Mouse (Mus musculus): Measurements from ENCODE around the gene Egflam. TPM values are rescaled to one million over a fixed set of nuclear protein-coding genes. Genes with fewer than 3 reads are reported as not detected.

Gene Egflam
- polyA plus RNA-seq, 1 experiment from 2014 or later: 21.3 TPM

DNA sequence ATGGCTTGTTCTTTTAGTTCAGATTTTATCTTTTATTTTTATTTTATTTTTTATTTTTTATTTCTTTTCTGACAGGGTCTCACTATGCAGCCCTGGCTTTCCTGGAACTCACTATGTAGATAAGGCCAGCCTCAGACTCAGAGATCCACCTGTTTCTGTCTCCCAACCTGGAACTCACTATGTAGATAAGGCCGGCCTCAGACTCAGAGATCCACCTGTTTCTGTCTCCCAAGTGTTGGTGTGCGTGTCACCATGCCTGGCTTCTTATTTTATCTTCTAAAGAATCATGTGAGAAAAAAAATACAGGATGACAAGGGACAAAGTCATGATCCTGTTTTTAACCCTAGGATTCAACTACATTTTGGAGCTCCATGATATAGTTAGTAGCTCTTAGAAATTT, 205.6 kb downstream of the Egflam start:
- H3K27me3 ChIP-seq: no peaks in the 10 kb centered on the region
- H3K9ac ChIP-seq: no peak overlapping the region
- WGBS: 92% methylated on average over 2 of the region's 2 CpGs
- H3K36me3 ChIP-seq: peaks cover 22% of the 10 kb centered on the region; the same call in 1 of the 2 replicates
- no peak overlapping the region for H3K27ac ChIP-seq
- no peaks in the 10 kb centered on the region for H3K9me3 ChIP-seq
- peaks cover 29% of the 10 kb centered on the region for H3K4me1 ChIP-seq
- H3K4me2 ChIP-seq (replicated peaks): no peak overlapping the region
- no peak for ATAC-seq (ENCODE audit: insufficient number of reproducible peaks, insufficient read depth, low FRiP score, low TSS enrichment)
- no peak overlapping the region for H3K4me3 ChIP-seq

DNA sequence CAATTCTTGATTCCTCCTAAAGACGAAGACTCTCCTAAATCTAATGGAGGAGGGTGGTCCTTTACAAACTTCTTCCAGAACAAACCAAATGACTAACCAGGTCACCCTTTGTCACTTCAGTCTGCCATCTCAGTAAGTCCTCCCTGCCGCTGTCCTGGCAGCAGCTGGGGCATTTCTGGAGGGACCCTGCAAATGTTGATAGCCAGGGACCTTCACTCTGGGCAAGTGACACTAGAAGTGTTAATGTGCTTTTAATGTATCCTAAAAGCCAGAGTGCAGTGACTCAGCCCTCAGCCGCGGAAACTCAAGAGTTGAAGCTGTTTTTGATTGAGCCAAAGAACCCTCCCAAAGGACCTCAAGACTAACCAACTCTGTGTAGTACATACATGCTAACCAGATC, 207.1 kb downstream of the Egflam start:
- Histone ChIP-seq H3K27me3 (no peaks in the 10 kb centered on the region), H3K9me3 (no peaks in the 10 kb centered on the region), H3K4me2 (replicated peaks) (no peak overlapping the region), H3K27ac (no peak overlapping the region), H3K36me3 (peaks cover 31% of the 10 kb centered on the region), H3K4me1 (peaks cover 27% of the 10 kb centered on the region), H3K9ac (no peak overlapping the region), H3K4me3 (no peak overlapping the region)
- 71% methylated on average over 4 of the region's 4 CpGs for WGBS
- no peak for ATAC-seq (ENCODE audit: insufficient number of reproducible peaks, insufficient read depth, low FRiP score, low TSS enrichment)

DNA sequence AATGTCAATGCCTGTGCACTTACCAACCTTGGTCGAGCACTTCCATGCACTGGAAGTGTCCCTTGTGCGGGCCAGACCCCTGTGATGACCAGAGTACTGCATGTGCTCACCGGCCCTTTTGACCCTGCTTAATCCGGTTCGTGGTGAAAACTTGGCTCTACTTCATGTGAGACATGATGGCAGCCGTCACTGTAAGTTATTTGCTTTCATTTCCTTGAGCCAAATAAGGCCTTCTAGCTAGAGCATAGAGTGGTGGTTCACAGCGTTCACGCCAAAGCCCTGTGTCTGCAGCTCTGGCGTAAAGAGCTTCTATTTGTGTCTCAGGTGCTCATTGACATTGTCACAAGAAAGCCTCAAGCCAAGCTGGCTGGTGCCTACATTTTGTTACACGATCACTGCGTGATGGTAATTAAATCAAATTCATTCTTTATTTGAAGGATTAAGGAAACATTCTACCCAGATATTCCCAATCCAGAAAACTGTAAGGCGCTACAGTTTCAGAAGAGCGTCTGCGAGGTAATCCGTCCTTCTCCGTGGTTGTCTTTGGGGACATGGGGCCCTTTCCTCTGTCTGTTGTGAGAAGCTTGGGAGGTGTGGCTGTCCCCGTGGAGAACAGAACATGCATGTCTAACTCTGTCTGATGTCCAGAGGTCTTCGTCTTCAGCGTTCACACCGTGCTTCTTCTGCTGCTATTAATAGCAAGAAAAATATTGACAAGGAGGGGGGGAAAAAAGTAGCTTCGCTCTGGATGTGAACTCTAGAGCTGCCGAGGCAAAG, 208.3 kb downstream of the Egflam start:
- no peak overlapping the region for H3K27ac ChIP-seq
- no peaks in the 10 kb centered on the region for H3K9me3 ChIP-seq
- H3K4me2 ChIP-seq (replicated peaks): no peak overlapping the region
- H3K36me3 ChIP-seq: peaks cover 41% of the 10 kb centered on the region
- no peaks in the 10 kb centered on the region for H3K27me3 ChIP-seq
- H3K4me3 ChIP-seq: no peak overlapping the region
- no peak for ATAC-seq (ENCODE audit: insufficient number of reproducible peaks, insufficient read depth, low FRiP score, low TSS enrichment)
- peaks cover 18% of the 10 kb centered on the region for H3K4me1 ChIP-seq
- H3K9ac ChIP-seq: no peak overlapping the region; the same call in 1 of the 2 replicates
- 87% methylated on average over 22 of the region's 22 CpGs for WGBS

DNA sequence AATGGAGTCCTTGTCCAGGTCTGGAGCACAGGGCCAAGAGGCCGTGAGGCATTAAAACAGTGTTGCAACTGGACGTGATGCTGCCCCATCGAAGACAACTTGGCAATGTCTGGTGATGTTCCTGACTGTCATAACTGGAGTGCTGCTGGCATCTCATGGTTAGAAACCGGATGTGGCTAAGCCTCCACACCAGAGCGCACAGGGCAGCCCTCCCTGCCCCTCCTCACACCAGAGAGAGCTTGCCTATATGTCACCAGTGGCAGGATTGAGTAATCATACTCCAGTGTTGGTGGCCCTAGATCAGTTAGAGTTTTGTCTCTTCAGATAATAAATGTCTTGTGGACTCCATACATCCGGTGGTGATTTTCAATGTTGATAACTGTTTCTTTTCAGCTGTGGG, 210.5 kb downstream of the Egflam start:
- Histone ChIP-seq H3K4me1 (no peaks in the 10 kb centered on the region), H3K36me3 (peaks cover 42% of the 10 kb centered on the region), H3K9me3 (no peaks in the 10 kb centered on the region), H3K4me3 (no peak overlapping the region), H3K27me3 (no peaks in the 10 kb centered on the region), H3K27ac (no peak overlapping the region), H3K9ac (no peak overlapping the region), H3K4me2 (replicated peaks) (no peak overlapping the region)
- 89% methylated on average over 6 of the region's 6 CpGs for WGBS
- no peak for ATAC-seq (ENCODE audit: insufficient number of reproducible peaks, insufficient read depth, low FRiP score, low TSS enrichment)

DNA sequence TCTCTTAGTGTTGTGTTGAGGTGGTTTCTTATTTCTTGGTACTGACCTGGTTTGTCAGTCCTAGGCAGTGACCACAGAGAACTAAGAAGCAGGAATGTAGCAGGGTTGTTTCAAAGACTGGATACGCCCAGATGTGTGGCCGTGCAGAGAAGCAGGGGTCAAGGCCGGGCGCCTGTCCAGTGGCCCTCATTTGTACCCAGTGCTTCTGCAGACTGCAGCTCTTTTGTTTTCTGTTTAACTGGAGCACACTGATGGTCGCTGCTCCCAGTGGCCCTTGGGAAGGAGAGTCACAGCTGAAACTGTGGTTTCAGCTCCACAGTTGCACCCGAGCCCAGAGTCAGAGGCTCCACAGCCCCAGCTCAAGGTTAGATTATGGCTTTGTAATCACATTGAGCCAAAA, 217.6 kb downstream of the Egflam start:
- WGBS: 42% methylated on average over 6 of the region's 6 CpGs
- Histone ChIP-seq H3K27me3 (no peaks in the 10 kb centered on the region), H3K9me3 (no peaks in the 10 kb centered on the region), H3K4me2 (replicated peaks) (no peak overlapping the region), H3K4me1 (0 out of 2 replicates have a peak, but pooled peaks cover 3% of the 10 kb centered on the region), H3K9ac (no peak overlapping the region), H3K4me3 (no peak overlapping the region), H3K36me3 (peaks cover 18% of the 10 kb centered on the region), H3K27ac (no peak overlapping the region)
- no peak for ATAC-seq (ENCODE audit: insufficient number of reproducible peaks, insufficient read depth, low FRiP score, low TSS enrichment)

DNA sequence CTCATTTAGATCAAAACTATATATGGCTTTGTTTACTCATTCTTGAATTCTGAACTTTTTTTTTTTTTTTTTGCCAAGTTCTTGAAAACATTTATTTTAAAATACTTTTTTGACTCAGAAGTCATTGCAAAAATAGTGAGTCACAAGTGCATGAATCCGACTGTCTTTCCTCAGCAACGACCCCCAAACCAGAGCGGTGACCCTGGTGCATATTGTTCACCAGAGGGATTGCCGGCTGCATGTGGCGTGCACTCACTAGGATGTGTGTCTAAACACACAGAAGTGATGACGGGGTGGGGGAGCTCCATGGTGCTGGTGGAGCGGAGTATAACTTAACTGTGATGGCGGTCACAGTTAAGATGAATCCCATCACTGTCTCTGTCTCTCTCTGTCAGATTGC, 224.4 kb downstream of the Egflam start:
- WGBS: 87% methylated on average over 8 of the region's 8 CpGs

DNA sequence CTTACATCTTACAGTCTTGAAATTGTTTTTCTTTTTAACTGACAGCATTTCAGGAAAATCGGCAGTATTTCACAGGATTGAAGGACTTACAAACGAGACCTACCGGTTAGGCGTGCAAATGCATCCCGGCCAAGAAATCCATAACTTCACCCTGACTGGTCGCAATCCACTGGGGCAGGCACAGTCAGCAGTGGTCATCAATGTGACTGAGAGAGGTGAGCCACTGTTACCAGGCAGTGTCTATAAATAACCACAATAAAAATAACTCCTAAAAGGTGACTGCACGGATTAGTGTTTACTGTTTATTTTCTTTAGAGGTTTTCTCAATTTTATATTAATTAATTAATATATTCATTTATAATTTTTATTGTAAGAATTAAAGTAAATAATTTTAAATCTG, 224.8 kb downstream of the Egflam start:
- Histone ChIP-seq H3K27me3 (no peaks in the 10 kb centered on the region), H3K9ac (no peak overlapping the region), H3K36me3 (peaks cover 6% of the 10 kb centered on the region; the same call in 1 of the 2 replicates), H3K4me3 (no peak overlapping the region), H3K9me3 (no peaks in the 10 kb centered on the region), H3K4me1 (no peaks in the 10 kb centered on the region), H3K27ac (no peak overlapping the region), H3K4me2 (replicated peaks) (no peak overlapping the region)
- 87% methylated on average over 7 of the region's 7 CpGs for WGBS
- ATAC-seq (ENCODE audit: insufficient number of reproducible peaks, insufficient read depth, low FRiP score, low TSS enrichment): no peak

More for the DNA sequence above, 224.4 kb downstream of the Egflam start:
- H3K9ac ChIP-seq: no peak overlapping the region
- H3K36me3 ChIP-seq: peaks cover 6% of the 10 kb centered on the region; the same call in 1 of the 2 replicates
- H3K4me3 ChIP-seq: no peak overlapping the region
- H3K27ac ChIP-seq: no peak overlapping the region
- ATAC-seq (ENCODE audit: insufficient number of reproducible peaks, insufficient read depth, low FRiP score, low TSS enrichment): no peak
- H3K4me1 ChIP-seq: no peaks in the 10 kb centered on the region
- no peak overlapping the region for H3K4me2 ChIP-seq (replicated peaks)
- no peaks in the 10 kb centered on the region for H3K9me3 ChIP-seq
- H3K27me3 ChIP-seq: no peaks in the 10 kb centered on the region

DNA sequence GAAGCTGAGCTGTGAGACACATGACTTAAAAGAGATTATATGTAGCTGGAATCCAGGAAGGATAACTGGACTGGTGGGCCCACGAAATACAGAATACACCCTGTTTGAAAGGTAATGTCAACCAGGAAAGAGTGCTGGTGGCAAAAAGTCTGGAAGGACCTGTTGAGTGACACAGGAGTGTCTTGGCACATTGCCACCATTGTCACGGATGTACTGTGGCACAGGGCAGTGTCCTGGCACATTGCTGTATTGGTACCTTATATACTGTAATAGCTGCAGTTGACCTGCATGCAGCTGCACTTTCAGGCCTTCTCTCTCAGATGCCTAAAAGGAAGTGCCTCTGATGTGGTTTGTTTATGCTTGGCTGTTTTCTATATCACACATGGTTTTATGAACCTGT, 225.3 kb downstream of the Egflam start:
- Histone ChIP-seq H3K36me3 (peaks cover 6% of the 10 kb centered on the region; the same call in 1 of the 2 replicates), H3K9me3 (no peaks in the 10 kb centered on the region), H3K27ac (no peak overlapping the region), H3K4me1 (no peaks in the 10 kb centered on the region), H3K4me2 (replicated peaks) (no peak overlapping the region), H3K9ac (no peak overlapping the region), H3K4me3 (no peak overlapping the region), H3K27me3 (no peaks in the 10 kb centered on the region)
- no peak for ATAC-seq (ENCODE audit: insufficient number of reproducible peaks, insufficient read depth, low FRiP score, low TSS enrichment)
- 82% methylated on average over 2 of the region's 2 CpGs for WGBS

DNA sequence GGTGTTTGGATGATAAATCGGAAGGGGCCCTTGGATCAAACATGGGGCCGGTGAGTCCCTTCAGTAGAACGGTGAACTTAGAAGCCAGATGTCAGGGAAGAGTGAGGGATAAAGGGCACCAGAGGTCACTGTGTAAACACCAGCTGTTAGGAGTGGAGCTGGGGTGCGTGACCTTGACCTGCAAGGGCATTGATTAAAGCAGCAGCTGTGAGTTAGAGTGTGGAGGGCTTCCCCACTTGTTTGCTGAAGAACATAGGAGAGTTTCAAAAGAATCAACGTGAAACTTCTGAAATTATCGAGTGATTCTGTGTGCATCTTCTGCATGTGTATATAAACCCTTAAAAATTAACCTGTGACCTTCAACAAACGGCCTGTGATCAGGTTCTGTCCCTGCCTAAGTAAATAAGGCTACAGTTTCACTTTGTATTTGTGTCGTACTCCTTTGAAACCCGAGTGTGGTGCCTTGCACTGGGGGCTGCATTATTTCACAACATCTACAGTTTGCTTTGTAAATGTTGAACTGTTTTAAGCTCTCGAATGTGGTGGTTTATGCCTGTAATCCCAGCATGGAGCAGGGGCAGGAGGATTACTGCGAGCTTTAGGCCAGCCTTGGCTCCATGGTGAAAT, 230.2 kb downstream of the Egflam start:
- Histone ChIP-seq H3K4me1 (no peaks in the 10 kb centered on the region), H3K36me3 (peaks cover 14% of the 10 kb centered on the region), H3K4me2 (replicated peaks) (no peak overlapping the region), H3K9ac (no peak overlapping the region), H3K27me3 (no peaks in the 10 kb centered on the region), H3K4me3 (no peak overlapping the region), H3K9me3 (no peaks in the 10 kb centered on the region), H3K27ac (no peak overlapping the region)
- no peak for ATAC-seq (ENCODE audit: insufficient number of reproducible peaks, insufficient read depth, low FRiP score, low TSS enrichment)
- WGBS: 36% methylated on average over 11 of the region's 11 CpGs

DNA sequence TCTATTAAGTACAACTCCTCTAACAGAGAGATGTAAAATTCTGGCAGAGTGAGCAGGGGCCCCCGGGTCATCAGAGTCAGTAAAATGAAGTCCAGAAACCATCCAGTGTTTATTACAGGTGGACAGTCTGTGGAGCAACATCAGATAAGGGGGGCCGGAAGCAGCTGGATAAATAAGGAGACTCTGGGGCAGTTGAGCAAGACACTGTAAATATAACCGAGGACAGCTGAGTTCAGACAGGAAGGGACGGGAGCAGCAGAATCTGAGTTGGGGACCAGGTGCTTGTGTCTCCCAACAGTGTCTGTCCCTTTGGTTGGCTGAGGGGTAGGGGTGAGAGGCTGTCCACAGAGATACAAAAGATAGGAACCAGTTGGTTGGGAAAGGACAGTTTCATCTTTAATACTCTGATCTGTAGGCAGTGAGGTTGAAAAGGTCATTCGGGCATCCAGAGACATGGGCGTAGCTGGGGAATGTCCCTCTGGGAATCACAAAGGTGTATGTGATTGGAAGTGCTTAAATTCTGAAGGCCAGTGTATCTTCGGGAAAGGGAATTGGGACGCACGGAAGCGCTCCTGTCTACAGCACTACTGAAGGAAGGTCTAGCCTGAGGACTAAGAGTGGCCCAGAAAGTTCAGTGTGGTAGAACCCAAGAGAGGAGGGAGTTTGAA, 230.8 kb downstream of the Egflam start:
- Histone ChIP-seq H3K9ac (no peak overlapping the region), H3K27ac (no peak overlapping the region), H3K4me3 (no peak overlapping the region), H3K36me3 (peaks cover 14% of the 10 kb centered on the region), H3K9me3 (no peaks in the 10 kb centered on the region), H3K4me2 (replicated peaks) (no peak overlapping the region), H3K27me3 (no peaks in the 10 kb centered on the region), H3K4me1 (no peaks in the 10 kb centered on the region)
- ATAC-seq (ENCODE audit: insufficient number of reproducible peaks, insufficient read depth, low FRiP score, low TSS enrichment): no peak
- WGBS: 74% methylated on average over 10 of the region's 10 CpGs

DNA sequence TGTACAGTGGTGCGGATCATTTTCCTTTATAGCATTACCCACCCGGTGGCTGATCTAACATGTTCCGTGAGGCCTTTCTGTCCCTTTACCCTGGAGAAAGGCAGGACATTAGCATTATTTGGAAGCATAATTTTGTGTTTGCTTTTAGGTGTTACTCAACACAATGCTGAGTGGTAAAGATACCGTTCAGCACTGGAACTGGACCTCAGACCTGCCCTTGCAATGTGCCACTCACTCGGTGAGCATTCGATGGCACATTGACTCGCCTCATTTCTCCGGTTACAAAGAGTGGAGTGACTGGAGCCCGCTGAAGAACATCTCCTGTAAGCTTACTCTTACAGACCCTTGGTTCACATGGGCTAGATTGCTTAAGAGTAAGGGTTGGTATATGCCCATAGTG, 231.5 kb downstream of the Egflam start:
- WGBS: 92% methylated on average over 9 of the region's 9 CpGs
- Histone ChIP-seq H3K4me2 (replicated peaks) (no peak overlapping the region), H3K27me3 (no peaks in the 10 kb centered on the region), H3K4me1 (no peaks in the 10 kb centered on the region), H3K27ac (no peak overlapping the region), H3K4me3 (no peak overlapping the region), H3K9me3 (no peaks in the 10 kb centered on the region), H3K9ac (no peak overlapping the region), H3K36me3 (peaks cover 14% of the 10 kb centered on the region)
- no peak for ATAC-seq (ENCODE audit: insufficient number of reproducible peaks, insufficient read depth, low FRiP score, low TSS enrichment)

DNA sequence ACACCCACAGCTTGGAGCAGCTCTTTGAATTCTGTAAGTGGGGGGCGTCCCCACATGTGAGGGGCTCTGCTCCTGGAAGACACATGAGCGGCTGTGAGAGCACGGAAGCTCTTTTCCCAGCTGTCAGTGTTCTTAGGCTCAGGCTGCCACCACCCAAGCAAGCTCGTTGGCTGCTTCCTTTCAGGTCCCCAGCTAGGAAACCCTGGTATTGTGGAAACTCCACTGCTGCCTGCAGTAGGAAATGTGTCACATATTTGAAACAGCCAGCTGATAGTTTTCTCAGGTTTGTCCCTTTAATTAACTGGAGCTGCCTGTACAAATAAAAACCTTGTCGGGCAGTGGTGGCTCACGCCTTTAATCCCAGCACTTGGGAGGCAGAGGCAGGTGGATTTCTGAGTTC, 234.3 kb downstream of the Egflam start:
- H3K9me3 ChIP-seq: no peaks in the 10 kb centered on the region
- H3K9ac ChIP-seq: no peak overlapping the region
- no peak for ATAC-seq (ENCODE audit: insufficient number of reproducible peaks, insufficient read depth, low FRiP score, low TSS enrichment)
- WGBS: 78% methylated on average over 6 of the region's 6 CpGs
- H3K27me3 ChIP-seq: no peaks in the 10 kb centered on the region
- H3K36me3 ChIP-seq: peaks cover 18% of the 10 kb centered on the region
- H3K4me2 ChIP-seq (replicated peaks): no peak overlapping the region
- no peak overlapping the region for H3K4me3 ChIP-seq
- no peaks in the 10 kb centered on the region for H3K4me1 ChIP-seq
- H3K27ac ChIP-seq: no peak overlapping the region
